Mouse (Mus musculus) telencephalon, adult 2 months (tissue): ENCODE results near the gene Nav2.

Experiments
- DNase-seq: peaks from one replicate; pipeline ENCODE4 v3.0.0-alpha.2; 2011; ENCODE audit warnings: low read depth, low spot score

Gene Nav2

DNA sequence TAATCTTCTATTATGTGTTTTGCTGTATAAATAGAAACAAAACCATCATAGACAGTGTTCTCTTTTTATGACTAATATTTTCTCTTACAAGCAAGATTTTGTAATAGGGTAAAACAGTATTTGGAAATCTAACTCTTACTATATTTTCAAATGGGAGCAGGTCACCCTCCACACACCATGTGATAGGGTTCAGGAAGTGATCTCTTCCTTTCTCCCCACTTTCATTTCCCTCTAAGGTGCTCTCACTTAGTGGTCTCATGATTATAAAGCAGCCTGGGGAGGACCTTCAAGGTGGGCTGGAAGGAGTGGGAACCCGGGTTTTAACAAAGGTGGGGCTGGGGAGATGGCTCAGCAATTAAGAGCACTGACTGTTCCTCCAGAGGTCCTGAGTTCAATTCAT, 487.7 kb downstream of the Nav2 start:
- no peak for DNase-seq

GRCm38 (mm10) chr7:49397441-49398003, 489.0 kb downstream of the Nav2 start:
- DNase-seq: no peak

DNA sequence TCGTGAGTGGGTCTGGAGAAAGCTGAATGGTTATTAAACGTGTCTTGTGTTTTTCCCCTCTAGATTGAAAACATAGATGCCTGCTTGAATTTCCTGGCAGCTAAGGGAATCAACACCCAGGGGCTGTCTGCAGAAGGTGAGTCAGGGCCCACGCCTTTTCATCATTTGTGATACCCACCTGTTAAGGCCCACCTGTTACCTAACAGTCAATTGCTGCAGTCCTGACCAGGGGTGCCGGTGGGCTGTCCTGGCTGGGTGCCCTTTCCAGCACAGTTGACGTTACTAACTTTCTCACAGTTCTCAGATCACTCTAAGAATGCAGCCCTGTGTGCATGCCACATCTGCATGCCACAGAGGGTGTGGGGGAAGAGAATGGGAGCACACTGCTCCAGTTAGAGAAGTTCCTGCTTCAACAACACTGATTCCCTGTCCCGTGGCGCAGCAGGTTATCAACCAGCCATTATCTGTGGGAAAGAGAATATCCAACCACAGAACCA, 489.6 kb downstream of the Nav2 start:
- no peak for DNase-seq

DNA sequence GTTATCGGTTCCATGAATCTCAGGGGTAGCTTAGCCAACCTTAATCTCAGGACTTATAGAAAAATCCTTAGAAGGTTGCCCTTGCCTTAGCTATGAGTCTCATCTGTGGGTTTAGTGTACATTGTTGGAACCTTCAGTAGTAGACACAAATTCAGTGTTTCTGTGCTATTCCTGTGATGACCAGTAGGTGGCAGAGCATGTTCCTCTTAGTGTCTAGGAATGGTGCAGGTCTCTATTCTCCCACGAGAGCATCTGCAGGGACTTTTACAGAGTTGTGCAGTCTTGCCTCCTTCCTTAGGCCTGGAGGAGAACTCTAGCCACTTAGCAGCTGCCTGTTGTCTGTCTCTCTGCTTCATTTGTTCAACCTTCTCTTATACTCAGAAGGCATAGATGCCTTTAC, 490.8 kb downstream of the Nav2 start:
- DNase-seq: peak; percentile 46

DNA sequence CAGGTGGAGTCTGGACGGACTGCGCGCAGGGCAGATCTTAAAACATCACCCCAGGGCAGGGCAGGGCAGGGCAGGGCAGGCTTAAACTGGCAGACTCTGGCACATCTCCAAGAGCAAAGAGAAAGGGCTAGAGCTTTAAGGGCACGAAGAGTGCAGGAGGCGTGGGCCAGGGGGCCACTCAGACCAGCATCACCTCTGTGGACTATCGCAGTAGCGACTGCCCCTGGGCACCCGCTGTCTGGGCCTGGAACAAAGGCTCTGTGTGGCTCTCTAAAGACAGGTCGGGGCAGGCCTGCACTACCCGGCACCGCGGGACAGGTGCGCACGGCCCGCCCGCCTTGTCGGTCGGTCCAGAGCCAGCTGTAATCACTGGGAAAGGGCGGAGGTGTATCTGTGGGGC, 491.9 kb downstream of the Nav2 start:
- no peak for DNase-seq

DNA sequence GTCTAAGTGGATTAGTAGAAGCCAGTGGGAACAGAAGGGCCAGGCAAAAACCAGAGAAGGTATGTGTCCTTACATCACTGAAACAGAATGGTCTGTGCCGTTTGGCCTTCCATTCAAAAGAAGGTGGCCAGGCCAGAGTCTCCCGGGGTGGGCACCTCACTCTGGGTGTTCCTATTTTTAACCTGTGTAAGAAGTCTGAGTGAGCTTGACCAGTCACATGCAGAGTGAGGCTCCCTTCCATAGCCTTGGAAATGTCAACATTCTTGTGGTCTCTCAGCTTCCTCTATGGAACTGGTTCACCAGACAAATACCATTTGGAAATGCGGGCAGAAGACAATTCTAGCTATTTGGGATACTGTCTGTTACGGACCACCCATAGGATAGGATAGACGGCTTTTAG, 494.0 kb downstream of the Nav2 start:
- DNase-seq: no peak

DNA sequence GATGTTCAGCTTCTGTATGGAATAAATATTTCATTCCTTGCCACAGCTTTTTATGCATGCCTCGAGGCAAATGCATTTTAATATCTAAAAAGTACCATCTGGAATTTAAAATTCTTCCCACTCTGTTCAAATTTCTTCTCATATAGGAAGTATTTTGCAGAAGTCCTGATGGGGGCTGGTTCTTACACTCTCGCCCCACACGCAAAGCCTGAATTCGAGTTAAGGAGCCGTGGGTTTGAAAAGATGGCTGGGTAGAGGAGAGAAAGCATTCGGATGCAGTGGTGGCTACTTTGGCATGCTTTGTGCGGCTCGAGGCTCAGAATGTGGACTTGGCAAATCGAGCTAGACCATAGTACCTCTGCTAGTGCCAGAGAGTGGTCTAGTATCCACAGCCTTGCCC, 499.2 kb downstream of the Nav2 start:
- no peak for DNase-seq

DNA sequence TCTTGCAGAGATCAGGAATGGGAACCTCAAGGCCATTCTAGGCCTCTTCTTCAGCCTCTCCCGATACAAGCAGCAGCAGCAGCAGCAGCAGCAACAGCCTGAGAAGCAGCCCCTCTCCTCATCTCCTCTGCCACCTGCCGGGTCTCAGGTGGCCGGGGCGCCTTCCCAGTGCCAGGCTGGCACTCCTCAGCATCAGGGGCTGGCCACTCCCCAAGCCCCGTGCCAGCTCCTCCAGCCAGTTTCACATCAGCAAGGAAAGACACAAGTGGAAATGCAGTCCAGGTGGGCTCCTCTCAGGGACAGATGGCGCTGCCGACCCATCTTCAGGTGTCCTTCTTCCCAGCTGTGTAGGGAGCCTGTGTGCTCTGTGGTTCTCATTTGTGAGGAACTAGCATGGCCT, 500.1 kb downstream of the Nav2 start:
- no peak for DNase-seq

GRCm38 (mm10) chr7:49409265-49409664, 500.7 kb downstream of the Nav2 start:
- DNase-seq: no peak

DNA sequence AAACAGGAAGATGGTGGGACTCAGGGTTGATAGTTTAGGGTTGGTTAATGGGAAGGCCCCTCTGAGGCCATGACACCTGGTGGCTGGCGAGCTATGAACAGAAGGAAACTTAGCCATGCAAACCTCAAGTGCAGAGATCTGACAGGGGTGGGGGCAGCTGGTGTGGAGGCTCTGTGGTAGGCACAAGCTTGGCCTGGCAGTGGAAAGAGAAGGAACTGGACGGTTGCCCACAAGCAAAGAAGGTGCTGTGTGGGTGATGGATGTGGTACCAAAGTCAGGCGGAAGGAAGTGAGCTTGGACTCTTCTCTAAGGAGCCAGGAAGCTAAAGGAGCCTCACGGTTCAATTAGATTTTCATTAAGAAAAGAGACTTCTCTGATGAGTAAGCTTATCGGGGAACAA, 501.7 kb downstream of the Nav2 start:
- DNase-seq: no peak

GRCm38 (mm10) chr7:49410892-49411291, 502.4 kb downstream of the Nav2 start:
- DNase-seq: no peak

GRCm38 (mm10) chr7:49411803-49412202, 503.3 kb downstream of the Nav2 start:
- no peak for DNase-seq

GRCm38 (mm10) chr7:49415131-49415530, 506.6 kb downstream of the Nav2 start:
- DNase-seq: no peak

DNA sequence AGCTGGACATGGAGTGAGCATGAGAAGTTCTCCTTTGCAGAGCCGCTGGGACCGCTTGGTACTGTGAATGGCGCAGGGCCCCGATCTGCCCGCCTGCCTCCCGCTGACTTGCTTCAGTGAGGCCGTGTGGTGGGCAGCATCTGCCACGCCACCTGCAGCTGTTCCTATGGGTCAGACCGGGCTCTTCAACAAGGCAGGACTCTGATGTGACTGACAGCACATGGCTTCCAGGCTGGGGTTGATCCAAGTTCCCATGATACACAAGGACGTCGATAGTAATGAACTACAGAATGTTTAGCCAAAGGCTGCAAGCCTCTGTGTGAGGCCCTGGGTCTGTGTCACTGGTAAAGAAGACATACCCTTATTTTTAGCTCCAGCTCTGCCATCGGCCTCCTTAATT, 507.2 kb downstream of the Nav2 start:
- DNase-seq: no peak

DNA sequence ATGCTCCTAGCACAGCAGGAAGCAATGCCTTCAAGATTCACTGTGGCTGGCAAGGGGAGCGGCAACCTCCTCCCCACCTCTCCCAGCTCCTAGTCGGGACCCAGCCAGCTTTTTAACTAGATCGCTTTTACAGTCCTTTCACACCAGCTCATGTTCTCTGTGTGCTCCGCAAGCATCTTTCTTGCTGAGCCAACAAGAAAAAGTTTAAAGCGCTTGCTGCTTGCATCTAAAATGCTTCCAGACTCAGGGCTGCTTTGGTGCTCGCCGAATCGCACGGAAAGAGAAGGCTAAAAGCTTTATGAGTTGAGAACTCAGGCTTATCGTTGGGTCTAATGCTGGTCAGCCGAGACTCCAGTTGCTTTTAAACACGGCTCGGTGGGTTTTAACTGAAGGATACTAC, 510.3 kb downstream of the Nav2 start:
- no peak for DNase-seq

GRCm38 (mm10) chr7:49420139-49420802, 511.8 kb downstream of the Nav2 start:
- no peak for DNase-seq

GRCm38 (mm10) chr7:49421261-49421660, 512.7 kb downstream of the Nav2 start:
- DNase-seq: no peak

GRCm38 (mm10) chr7:49423943-49424342, 515.4 kb downstream of the Nav2 start:
- DNase-seq: no peak

DNA sequence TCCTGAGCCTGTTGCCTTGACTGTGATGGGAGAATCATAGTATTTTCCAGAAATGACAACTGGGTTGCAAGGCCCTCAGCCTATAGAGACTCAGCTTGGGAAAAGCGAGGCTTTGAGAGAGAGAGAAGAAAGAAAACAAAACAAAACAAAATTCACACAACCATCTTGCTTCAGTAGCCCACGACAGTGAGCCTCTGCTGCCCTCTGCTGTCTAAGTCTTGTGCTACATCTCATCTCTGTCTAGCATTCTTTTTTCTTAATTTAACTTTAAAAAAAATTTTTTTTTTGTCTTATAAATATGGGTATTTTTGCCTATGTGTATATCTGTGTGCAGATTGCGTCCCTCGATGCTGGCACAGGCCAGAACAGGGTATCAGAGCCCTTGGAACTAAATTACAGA, 517.5 kb downstream of the Nav2 start:
- no peak for DNase-seq

- DNase-seq: no peak
Observed at GRCm38 (mm10) chr7:49427843-49428242, 519.3 kb downstream of the Nav2 start.

DNA sequence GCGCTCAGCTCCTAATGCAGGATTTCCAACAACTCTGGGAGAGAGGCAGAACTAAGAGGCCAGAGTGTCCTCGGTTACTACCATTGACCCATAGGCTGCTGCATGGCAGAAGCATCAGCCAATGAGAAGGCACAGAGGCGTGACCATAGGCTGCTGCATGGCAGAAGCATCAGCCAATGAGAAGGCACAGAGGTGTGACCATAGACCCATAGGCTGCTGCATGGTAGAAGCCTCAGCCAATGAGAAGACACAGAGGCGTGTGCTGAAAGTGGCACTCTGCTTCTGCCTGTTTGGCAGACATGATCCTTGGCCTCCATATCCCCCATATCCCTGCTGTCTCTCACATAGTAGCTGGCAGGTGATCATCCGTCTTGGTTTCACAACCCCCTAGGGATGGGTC, 520.4 kb downstream of the Nav2 start:
- no peak for DNase-seq

GRCm38 (mm10) chr7:49430808-49431207, 522.3 kb downstream of the Nav2 start:
- DNase-seq: no peak

- DNase-seq: no peak
Observed at GRCm38 (mm10) chr7:49433945-49434344, 525.4 kb downstream of the Nav2 start.

DNA sequence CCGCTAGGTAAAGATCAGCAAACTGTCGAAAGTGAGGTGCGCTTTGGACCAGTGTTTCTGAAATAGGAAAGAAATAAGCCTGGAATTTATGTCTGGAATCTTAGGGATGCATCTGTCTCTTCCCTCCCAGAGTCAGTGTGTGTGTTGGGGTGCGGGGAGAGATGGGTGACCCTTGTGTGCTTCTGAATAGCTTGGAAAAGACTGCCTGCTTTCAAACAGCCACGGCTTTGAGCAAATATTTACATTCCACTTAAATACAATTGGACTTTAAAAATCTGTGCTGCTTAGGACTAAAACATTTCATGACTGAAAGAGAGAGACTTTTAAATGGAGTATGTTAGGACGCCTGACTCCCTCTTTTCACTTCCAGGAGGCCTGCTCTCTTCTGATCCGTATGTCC, 528.0 kb downstream of the Nav2 start:
- no peak for DNase-seq
